Mouse (Mus musculus) frontal cortex, adult 2 months (tissue): Measurements from ENCODE around the gene Olfr297. TPM values are rescaled to one million over a fixed set of nuclear protein-coding genes. Genes with fewer than 3 reads are reported as not detected.

Experiments used
- DNase-seq, 2 experiments: peaks; one replicate each; pipeline ENCODE4 v3.0.0; 2022; ENCODE audit warnings: low spot score in 1 of 2; ENCODE audit errors: extremely low spot score in 1 of 2
- polyA plus RNA-seq: library from polyadenylated mRNA; depleted of rRNA; stranded (reverse); fragments of >200 nt; gene quantifications from 2 replicates; pipeline ENCODE4 v1.2.3, GENCODE M21; 2012; rRNA removed

Olfr297 gene
- 0.11 TPM in 1 of 2 replicates, not detected in the other for polyA plus RNA-seq

- DNase-seq, result no peak
These were observed at the start of gene Olfr297 for GRCm38 (mm10) chr7:86519668-86520067. TSS of gene Olfr297 (plus strand) at chr7:86519968.

- DNase-seq, result no peak
These were observed 27.4 kb upstream of the Olfr297 start, which contains the start of gene Olfr298 for GRCm38 (mm10) chr7:86492384-86492783. TSS of gene Olfr298 (minus strand) at chr7:86492484.

Other genes starting within 250 kb of the Olfr297 start
- gene Olfr310, start 242.8 kb upstream of the Olfr297 start, polyA plus RNA-seq, result not detected in 2 replicates
- 0.12 and 0.32 TPM in 2 replicates for gene Olfr309, start 206.3 kb upstream of the Olfr297 start, polyA plus RNA-seq
- gene Olfr308, start 194.3 kb upstream of the Olfr297 start, polyA plus RNA-seq, result not detected in 2 replicates
- gene Olfr307, start 182.4 kb upstream of the Olfr297 start, polyA plus RNA-seq, result not detected in 2 replicates
- not detected in 2 replicates for gene Olfr305, start 153.0 kb upstream of the Olfr297 start, polyA plus RNA-seq
- gene Olfr304, start 133.3 kb upstream of the Olfr297 start, polyA plus RNA-seq, result not detected in 2 replicates
- not detected in 2 replicates for gene Olfr303, start 122.2 kb upstream of the Olfr297 start, polyA plus RNA-seq
- not detected in 2 replicates for gene Olfr301, start 116.1 kb upstream of the Olfr297 start, polyA plus RNA-seq
- not detected in 2 replicates for gene Olfr299, start 60.0 kb upstream of the Olfr297 start, polyA plus RNA-seq
- gene Olfr298, start 27.5 kb upstream of the Olfr297 start, polyA plus RNA-seq, result not detected in 2 replicates
- gene Olfr295, start 63.9 kb downstream of the Olfr297 start, polyA plus RNA-seq, result not detected in 2 replicates
- not detected in 2 replicates for gene Olfr294, start 96.7 kb downstream of the Olfr297 start, polyA plus RNA-seq
- not detected in 2 replicates for gene Olfr293, start 129.1 kb downstream of the Olfr297 start, polyA plus RNA-seq
- not detected in 2 replicates for gene Olfr292, start 168.4 kb downstream of the Olfr297 start, polyA plus RNA-seq